Comparison of ENCODE assay signal across 10 mouse cellular contexts in the genomic region with DNA sequence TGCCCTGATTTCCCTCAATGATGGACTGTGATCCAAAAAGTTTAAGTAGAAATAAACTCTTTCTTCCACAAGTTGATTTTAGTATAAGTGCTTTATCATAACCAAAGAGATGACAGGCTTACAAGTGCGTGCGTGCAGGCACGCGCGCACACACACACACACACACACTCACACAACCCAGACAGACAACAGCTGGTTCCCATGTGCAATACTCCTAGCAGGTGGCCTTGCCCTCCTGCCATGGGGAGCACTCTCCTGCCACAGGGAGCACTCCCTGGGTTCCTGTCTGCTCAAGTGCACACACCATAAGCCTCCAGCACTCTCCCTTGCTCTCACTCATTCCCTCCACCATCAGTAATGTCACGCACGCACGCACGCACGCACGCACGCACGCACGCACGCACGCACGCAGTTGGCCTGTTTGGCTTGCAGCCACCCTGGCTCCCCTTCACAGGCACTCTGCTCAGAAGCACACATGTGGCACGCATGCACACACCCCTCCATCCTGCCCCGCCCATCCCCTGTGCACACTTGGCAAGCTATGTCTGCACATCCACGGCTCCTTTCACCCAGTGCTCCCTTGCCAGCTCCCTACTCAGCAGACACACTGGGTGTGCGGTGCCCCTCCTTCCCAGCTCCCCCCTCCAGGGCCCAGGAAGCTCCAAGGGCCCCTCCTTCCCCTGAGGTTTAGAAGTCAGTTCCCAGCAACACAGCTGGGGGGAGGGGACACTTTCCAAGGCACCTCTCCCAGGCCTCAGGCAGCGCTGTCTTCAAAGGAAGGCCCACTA. TPM values are rescaled to one million over a fixed set of nuclear protein-coding genes. Genes with fewer than 3 reads are reported as not detected.
DNase-seq lines count a peak whose midpoint lies in the region; ATAC-seq and TF ChIP-seq lines count a peak whose summit lies in the region.
"Had no signal": no experiment of that assay in that cellular context is flagged by ENCODE, and none has a peak within 500 bp of the region (broad histone marks: within the 10 kb centered on the region; RNA-seq: fewer than 3 reads in every experiment).

No protein-coding gene starts in this region.

- H3K9ac ChIP-seq in limb, embryonic 14.5 days (ENCODE audit: low read depth, low read length, severe bottlenecking) = no peak overlapping the region

- WGBS in thymus, adult 2 months = 85% methylated on average over 22 of the region's 22 CpGs
- 58% methylated on average over 21 of the region's 22 CpGs for WGBS in limb, embryonic 14.5 days

- TF ChIP-seq CTCF in thymus, adult 2 months (IDR thresholded peaks at IDR 0.05; ENCODE audit: borderline replicate concordance, control insufficient read depth, extremely low read depth, insufficient read depth, low read length, poor library complexity) = no peak

- no peak overlapping the region for H3K4me2 ChIP-seq in limb, embryonic 14.5 days (replicated peaks; ENCODE audit: low read depth, low read length, severe bottlenecking)

- H3K27me3 ChIP-seq in thymus, adult 2 months (ENCODE audit: control insufficient read depth, insufficient read depth, low read length) = no peaks in the 10 kb centered on the region
- no peaks in the 10 kb centered on the region for H3K27me3 ChIP-seq in limb, embryonic 14.5 days (ENCODE audit: control insufficient read depth, insufficient read depth, low read length)

- no peaks in the 10 kb centered on the region for H3K36me3 ChIP-seq in thymus, adult 2 months (ENCODE audit: control insufficient read depth, insufficient read depth, low read length)
- H3K36me3 ChIP-seq in limb, embryonic 14.5 days (ENCODE audit: control insufficient read depth, insufficient read depth, low read length) = peaks cover 6% of the 10 kb centered on the region; the same call in 1 of the 2 replicates
- H3K36me3 ChIP-seq: G1E had no signal

- no peaks in the 10 kb centered on the region for H3K9me3 ChIP-seq in limb, embryonic 14.5 days (ENCODE audit: control insufficient read depth, low read length)

- intact Hi-C loops in left cerebral cortex, postnatal 14 days (cut with DNase I) = no loop called here

- TF ChIP-seq POLR2A in thymus, adult 2 months (IDR thresholded peaks at IDR 0.05; ENCODE audit: control insufficient read depth, extremely low read depth, insufficient read depth, low read length, poor library complexity) = no peak
- TF ChIP-seq POLR2A in limb, embryonic 14.5 days (IDR thresholded peaks at IDR 0.05; ENCODE audit: borderline replicate concordance, extremely low read depth, insufficient read depth, insufficient read length) = no peak

- peaks cover 71% of the 10 kb centered on the region for H3K4me1 ChIP-seq in thymus, adult 2 months (replicated peaks; ENCODE audit: control insufficient read depth, insufficient read depth, low read length)
- H3K4me1 ChIP-seq in limb, embryonic 14.5 days (ENCODE audit: control insufficient read depth, insufficient read depth, low read length) = peaks cover 71% of the 10 kb centered on the region

- ATAC-seq in limb, embryonic 14.5 days (ENCODE audit: low FRiP score, low read depth) = no peak

- no peak overlapping the region for H3K4me3 ChIP-seq in thymus, adult 2 months (ENCODE audit: control insufficient read depth, insufficient read depth, low read length)
- H3K4me3 ChIP-seq in limb, embryonic 14.5 days (replicated peaks; ENCODE audit: low read length) = no peak overlapping the region
- H3K4me3 ChIP-seq: erythroblast, embryonic 14.5 days had no signal

- H3K27ac ChIP-seq in thymus, adult 2 months (ENCODE audit: control insufficient read depth, insufficient read depth, low read length) = no peak overlapping the region
- H3K27ac ChIP-seq in limb, embryonic 14.5 days (replicated peaks; ENCODE audit: low read depth, low read length) = peak overlapping the region; percentile 6; the same call in 1 of the 2 replicates

- peak; percentile 97 for DNase-seq in heart, adult 11 months
- DNase-seq in heart, adult 8-10 months (ENCODE audit: low spot score) = no peak
- DNase-seq in thymus, postnatal 4 days = peak; percentile 62
- DNase-seq in thymus, adult 2 months = no peak
- peak; percentile 40 for DNase-seq in limb, embryonic 14.5 days (ENCODE audit: low spot score)
- DNase-seq in left cerebral cortex, postnatal 14 days (ENCODE audit: low spot score in 2 of 2) = no peak
- DNase-seq in natural killer cell, adult 2 months (ENCODE audit: low spot score in 2 of 2) = no peak
- DNase-seq in layer of hippocampus, adult 11-12 months (ENCODE audit: low spot score) = no peak

RNA-seq across cellular contexts. Expression of a gene that starts 22.4 kb away (rescaled TPM):
- 10 to 100 TPM; 81.6 to 92.4 (median 84.5) TPM for total RNA-seq in heart, adult 8-10 months (2022)
- polyA plus RNA-seq in thymus, adult 2 months (2012; rRNA removed) = 75.8 and 98.4 TPM in 2 replicates
- 75.9 and 89.8 TPM in 2 replicates for polyA plus RNA-seq in limb, embryonic 14.5 days (2012; rRNA removed)
- polyA plus RNA-seq in limb, embryonic 14.5 days (2014; fragmentation: Nextera tagmentation; extraction: Ambion mirVana) = 37.0 and 39.3 TPM in 2 replicates
- total RNA-seq in left cerebral cortex, postnatal 14 days (2021) = 100 to 1,000 TPM; 171 to 175 TPM
- total RNA-seq: G1E had no signal

Comparison
In these comparisons a context has a peak if more than half of its experiments do, and no peak if none do; other contexts are left out.
1. DNase-seq: peak in heart, adult 11 months (single experiment), thymus, postnatal 4 days (single experiment) and limb, embryonic 14.5 days (single experiment); none in heart, adult 8-10 months (single experiment), thymus, adult 2 months (single experiment), left cerebral cortex, postnatal 14 days (0 of 2), natural killer cell, adult 2 months (0 of 2) and layer of hippocampus, adult 11-12 months (single experiment).